Mouse (Mus musculus): Measurements from ENCODE around the gene Anapc7. TPM values are rescaled to one million over a fixed set of nuclear protein-coding genes. Genes with fewer than 3 reads are reported as not detected.
"Not testable (repeated sequence)": the region's sequence is repeated elsewhere in the genome, so short reads cannot be mapped to it uniquely, and the experiment has no call there.

Anapc7 gene
- polyA plus RNA-seq, 1 experiment from 2014 or later = 53.9 TPM

DNA sequence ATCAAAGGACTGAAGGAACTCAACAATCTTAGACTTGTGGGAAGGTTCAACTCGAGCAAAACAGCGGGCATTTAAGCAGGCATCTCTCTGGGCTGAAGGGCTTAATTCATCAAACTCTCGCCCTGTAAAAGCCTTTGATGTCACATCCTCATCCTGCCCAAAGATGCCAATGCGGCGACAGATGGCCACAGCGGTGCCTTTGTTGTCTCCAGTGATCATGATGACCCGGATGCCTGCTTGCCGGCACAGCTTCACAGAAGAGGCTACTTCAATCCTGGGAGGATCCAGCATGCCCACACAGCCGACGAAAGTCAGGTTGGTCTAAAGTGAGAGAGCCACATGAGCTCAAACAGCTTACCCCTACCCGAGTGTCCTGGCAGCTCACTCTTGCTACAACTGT, 39.2 kb downstream of the Anapc7 start:
- H3K36me3 ChIP-seq = peaks cover 100% of the 10 kb centered on the region

DNA sequence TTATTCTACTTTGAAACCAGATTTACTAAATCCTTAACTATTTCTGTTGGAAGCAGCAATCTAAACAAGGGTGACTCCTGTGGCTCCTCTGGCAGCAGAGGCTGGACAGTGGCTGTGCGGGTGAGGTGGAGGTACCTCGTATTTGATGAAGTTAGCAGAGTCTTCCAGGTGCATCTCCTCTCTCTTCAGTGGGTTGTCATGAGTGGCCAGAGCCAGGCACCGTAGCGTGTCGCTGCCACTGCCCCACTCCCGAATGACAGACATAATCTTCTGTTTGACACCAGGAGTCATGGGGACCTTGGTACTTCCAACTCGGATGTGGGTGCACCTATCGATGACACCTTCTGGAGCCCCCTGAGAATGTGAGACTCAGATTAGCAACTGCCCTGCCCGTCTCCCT, 39.9 kb downstream of the Anapc7 start:
- no peak for DNase-seq (ENCODE audit: low spot score)
- Histone ChIP-seq H3K4me3 (no peak overlapping the region), H3K27me3 (ENCODE audit: low read depth, poor library complexity, severe bottlenecking) (no peaks in the 10 kb centered on the region), H3K36me3 (peaks cover 100% of the 10 kb centered on the region), H3K27ac (replicated peaks) (no peak overlapping the region), H3K9me3 (replicated peaks) (no peaks in the 10 kb centered on the region), H3K4me1 (no peaks in the 10 kb centered on the region)
- 97% methylated on average over 9 of the region's 9 CpGs for WGBS

More for the DNA sequence above, 39.2 kb downstream of the Anapc7 start:
- H3K4me3 ChIP-seq = no peak overlapping the region
- H3K9me3 ChIP-seq (replicated peaks) = no peaks in the 10 kb centered on the region
- no peak for DNase-seq (ENCODE audit: low spot score)
- no peaks in the 10 kb centered on the region for H3K27me3 ChIP-seq (ENCODE audit: low read depth, poor library complexity, severe bottlenecking)
- 93% methylated on average over 11 of the region's 11 CpGs for WGBS
- no peaks in the 10 kb centered on the region for H3K4me1 ChIP-seq
- H3K27ac ChIP-seq (replicated peaks) = no peak overlapping the region

DNA sequence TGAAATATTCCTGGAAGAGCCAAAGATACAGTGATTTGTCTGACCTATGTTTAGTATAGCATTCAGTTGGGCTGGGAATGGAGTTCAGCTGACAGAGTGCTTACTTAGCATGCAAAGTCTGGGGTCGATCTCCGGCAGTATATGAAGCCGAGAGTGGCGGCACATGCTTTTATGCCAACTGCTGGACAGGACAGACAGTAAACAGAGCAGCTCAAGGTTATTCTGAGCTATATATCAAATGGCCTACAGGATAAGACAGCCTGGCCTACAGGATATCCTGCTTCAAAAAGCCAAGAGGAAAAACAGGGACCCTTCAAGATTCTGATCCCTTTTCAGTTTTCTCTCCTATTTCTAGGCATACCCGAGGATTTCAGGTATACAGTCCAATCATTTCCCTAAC, 50.2 kb downstream of the Anapc7 start:
- H3K9me3 ChIP-seq (replicated peaks) = no peaks in the 10 kb centered on the region
- no peak overlapping the region for H3K4me3 ChIP-seq
- WGBS = 93% methylated on average over 5 of the region's 5 CpGs
- peaks cover 3% of the 10 kb centered on the region; the same call in 1 of the 2 replicates for H3K4me1 ChIP-seq
- H3K36me3 ChIP-seq = peaks cover 99% of the 10 kb centered on the region
- H3K27ac ChIP-seq (replicated peaks) = no peak overlapping the region
- no peak for DNase-seq (ENCODE audit: low spot score)
- no peaks in the 10 kb centered on the region for H3K27me3 ChIP-seq (ENCODE audit: low read depth, poor library complexity, severe bottlenecking)

DNA sequence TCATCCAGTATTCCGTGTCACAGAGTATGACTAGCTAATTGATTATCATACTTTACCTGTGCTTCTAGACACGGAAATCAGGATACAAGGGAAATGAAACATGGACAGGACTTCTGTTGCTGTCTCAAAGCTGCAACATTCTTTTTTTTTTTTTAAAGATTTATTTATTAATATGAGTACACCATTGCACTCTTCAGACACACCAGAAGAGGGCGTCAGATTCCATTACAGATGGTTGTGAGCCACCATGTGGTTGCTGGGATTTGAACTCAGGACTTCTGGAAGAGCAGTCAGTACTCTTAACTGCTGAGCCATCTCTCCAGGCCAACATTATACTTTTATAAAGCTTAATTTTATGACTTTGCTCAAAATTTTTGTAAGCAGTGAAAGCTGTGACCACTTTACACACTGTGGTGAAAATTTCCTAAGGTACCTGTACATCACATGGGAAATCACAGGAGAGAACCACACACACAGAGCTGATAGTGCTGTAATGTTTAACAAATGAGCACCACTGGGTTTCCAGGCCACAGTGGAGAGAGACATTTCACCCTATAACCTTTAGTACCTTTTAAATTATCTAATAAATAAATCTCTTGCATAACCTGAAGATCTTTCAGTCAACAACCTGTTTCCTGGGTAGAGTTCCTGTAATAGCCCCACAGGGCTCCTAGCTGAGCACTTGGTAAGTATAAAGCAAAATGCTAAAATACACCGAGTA, 53.3 kb downstream of the Anapc7 start:
- Histone ChIP-seq H3K4me3 (no peak overlapping the region), H3K27ac (replicated peaks) (no peak overlapping the region), H3K4me1 (peaks cover 3% of the 10 kb centered on the region; the same call in 1 of the 2 replicates), H3K27me3 (ENCODE audit: low read depth, poor library complexity, severe bottlenecking) (no peaks in the 10 kb centered on the region), H3K9me3 (replicated peaks) (no peaks in the 10 kb centered on the region), H3K36me3 (peaks cover 99% of the 10 kb centered on the region)
- no peak for DNase-seq (ENCODE audit: low spot score)
- 89% methylated on average over 4 of the region's 4 CpGs for WGBS

DNA sequence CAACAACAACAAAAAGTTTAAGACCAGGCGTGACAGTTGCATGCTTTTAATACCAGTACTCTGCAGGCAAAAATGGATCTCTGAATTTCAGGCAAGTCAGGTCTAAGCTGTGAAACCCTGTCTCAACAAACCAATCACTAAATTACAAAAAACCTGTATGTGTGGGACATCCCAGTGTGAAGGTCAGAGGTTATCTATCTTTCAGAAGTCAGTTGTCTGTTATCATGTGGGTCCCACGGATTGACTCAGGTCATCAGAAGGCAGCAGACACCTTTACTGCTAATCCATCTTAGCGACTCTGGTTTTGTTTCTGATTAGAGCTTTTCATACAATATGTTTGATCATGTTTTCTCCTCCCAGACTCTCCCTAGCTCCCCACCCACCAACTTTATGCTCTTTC, 54.6 kb downstream of the Anapc7 start:
- no peak for DNase-seq (ENCODE audit: low spot score)
- 82% methylated on average over 3 of the region's 3 CpGs for WGBS
- H3K4me1 ChIP-seq = peaks cover 3% of the 10 kb centered on the region; the same call in 1 of the 2 replicates
- no peaks in the 10 kb centered on the region for H3K27me3 ChIP-seq (ENCODE audit: low read depth, poor library complexity, severe bottlenecking)
- H3K27ac ChIP-seq (replicated peaks) = no peak overlapping the region
- H3K4me3 ChIP-seq = no peak overlapping the region
- H3K9me3 ChIP-seq (replicated peaks) = no peaks in the 10 kb centered on the region
- H3K36me3 ChIP-seq = peaks cover 99% of the 10 kb centered on the region

DNA sequence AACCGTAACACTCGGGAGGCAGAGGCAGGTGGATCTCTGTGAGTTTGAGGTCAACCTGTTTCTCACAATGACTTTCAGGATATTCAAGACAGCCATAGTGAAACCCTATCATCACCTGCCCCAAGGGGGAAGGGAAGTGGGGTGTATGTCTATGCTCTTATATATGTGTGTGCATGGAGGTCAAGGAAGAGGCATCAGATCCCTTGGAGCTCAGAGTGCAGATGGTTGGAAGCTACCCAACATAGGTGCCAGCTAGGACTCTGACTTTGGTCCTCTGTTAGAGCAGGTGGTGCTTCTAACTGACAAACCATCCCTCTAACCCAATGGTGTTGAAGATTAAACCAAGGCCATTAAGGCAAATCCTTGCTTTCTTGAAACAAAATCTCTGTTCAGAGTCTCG, 56.0 kb downstream of the Anapc7 start:
- Histone ChIP-seq H3K27me3 (ENCODE audit: low read depth, poor library complexity, severe bottlenecking) (no peaks in the 10 kb centered on the region), H3K4me3 (no peak overlapping the region), H3K9me3 (replicated peaks) (no peaks in the 10 kb centered on the region), H3K4me1 (peaks cover 3% of the 10 kb centered on the region; the same call in 1 of the 2 replicates), H3K27ac (replicated peaks) (no peak overlapping the region), H3K36me3 (peaks cover 100% of the 10 kb centered on the region)
- WGBS = 96% methylated on average over 3 of the region's 3 CpGs
- no peak for DNase-seq (ENCODE audit: low spot score)

DNA sequence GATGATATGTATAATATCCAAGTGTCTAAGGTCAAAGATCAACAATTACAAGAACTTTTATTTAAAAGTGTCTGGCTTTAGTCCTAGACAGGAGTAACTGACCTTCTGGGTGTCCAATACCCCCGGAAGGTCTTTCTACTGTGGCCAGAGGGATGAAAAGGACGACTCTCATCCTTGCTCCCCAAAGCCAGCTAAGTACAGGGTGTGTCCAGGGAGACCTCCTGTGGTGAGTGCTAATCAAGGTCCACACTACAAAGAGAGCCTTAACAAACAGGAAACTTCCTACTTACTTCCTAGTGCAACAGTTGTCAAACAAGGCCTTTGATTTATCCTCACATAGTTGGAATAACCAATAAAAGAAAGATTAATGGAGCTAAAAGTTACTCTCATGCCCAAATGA, 57.6 kb downstream of the Anapc7 start:
- DNase-seq (ENCODE audit: low spot score) = no peak
- H3K4me3 ChIP-seq = no peak overlapping the region
- WGBS = 54% methylated on average over 2 of the region's 2 CpGs
- no peaks in the 10 kb centered on the region for H3K9me3 ChIP-seq (replicated peaks)
- H3K36me3 ChIP-seq = peaks cover 100% of the 10 kb centered on the region
- H3K27me3 ChIP-seq (ENCODE audit: low read depth, poor library complexity, severe bottlenecking) = no peaks in the 10 kb centered on the region
- no peak overlapping the region for H3K27ac ChIP-seq (replicated peaks)
- H3K4me1 ChIP-seq = no peaks in the 10 kb centered on the region

DNA sequence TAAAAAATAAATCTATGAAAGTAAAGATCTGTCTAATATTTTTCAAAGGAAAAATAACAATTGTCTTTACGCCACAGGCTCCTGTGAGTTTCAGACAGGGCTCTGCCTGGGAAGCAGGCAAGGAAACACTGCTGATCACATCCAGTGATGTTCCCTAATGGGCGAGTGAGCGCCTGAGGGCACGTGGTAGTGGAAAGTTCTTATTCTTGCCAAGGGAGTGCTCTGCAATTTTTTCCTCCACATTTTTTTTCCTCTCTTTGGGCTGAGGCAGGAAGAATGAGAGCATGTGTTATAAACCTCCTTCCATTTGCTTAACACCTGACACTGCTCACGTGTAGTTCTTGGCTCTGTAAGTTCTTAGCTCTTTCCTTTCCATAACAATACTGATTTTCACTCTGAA, 60.4 kb downstream of the Anapc7 start:
- H3K9me3 ChIP-seq (replicated peaks) = no peaks in the 10 kb centered on the region
- peaks cover 100% of the 10 kb centered on the region for H3K36me3 ChIP-seq
- WGBS = 91% methylated on average over 5 of the region's 5 CpGs
- DNase-seq (ENCODE audit: low spot score) = no peak
- no peak overlapping the region for H3K4me3 ChIP-seq
- H3K27me3 ChIP-seq (ENCODE audit: low read depth, poor library complexity, severe bottlenecking) = no peaks in the 10 kb centered on the region
- H3K27ac ChIP-seq (replicated peaks) = no peak overlapping the region
- H3K4me1 ChIP-seq = no peaks in the 10 kb centered on the region

DNA sequence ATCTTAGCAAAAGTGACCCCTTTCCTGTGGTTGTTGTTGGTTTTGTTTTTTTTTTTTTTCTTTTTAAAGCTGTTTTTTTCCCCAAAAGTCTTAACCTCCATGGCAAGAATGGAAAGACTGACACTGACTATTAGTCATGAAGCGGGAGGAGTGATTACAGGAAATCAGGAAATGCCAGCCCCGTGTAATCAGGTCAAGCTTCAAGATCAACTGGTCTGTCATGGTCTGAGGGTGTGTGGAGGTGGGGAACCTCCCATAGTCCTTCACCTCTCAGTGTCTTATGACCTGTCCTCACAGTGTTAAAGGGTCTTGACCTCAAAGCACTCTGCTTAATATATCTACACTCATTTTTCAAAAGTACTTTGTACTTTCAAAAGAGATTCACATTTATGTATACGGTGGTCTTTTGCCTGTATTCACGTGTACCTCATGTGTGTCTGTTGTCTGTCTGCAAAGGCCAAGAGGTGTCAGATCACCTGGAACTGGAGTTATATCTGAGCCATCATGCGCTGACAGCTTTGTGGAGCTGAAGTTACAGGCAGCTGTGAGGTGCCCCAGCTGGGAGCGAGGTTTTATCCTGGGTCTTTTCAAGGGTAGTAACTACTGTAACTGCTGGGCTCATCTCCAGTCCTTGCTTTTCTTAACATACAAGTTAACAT, 61.4 kb downstream of the Anapc7 start:
- H3K9me3 ChIP-seq (replicated peaks) = no peaks in the 10 kb centered on the region
- no peak overlapping the region for H3K4me3 ChIP-seq
- no peaks in the 10 kb centered on the region for H3K27me3 ChIP-seq (ENCODE audit: low read depth, poor library complexity, severe bottlenecking)
- H3K27ac ChIP-seq (replicated peaks) = no peak overlapping the region
- peaks cover 100% of the 10 kb centered on the region for H3K36me3 ChIP-seq
- H3K4me1 ChIP-seq = no peaks in the 10 kb centered on the region
- DNase-seq (ENCODE audit: low spot score) = no peak
- 93% methylated on average over 6 of the region's 6 CpGs for WGBS

DNA sequence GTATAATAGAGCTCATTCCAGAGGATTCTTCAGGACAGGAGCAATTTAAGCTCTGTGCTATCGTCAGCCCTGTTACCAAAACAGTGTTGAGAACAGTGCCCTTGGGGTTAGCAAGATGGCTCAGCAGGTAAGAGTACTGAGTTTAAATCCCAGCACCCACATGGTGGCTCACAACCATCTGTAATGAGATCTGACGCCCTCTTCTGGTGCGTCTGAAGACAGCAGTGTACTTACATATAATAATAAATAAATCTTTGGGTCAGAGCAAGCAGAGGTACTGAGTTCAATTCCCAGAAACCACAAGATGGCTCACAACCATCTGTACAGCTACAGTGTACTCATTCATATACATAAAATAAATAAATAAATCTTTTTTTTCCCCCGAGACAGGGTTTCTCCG, 64.8 kb downstream of the Anapc7 start:
- H3K27ac ChIP-seq (replicated peaks); H3K27me3 ChIP-seq (ENCODE audit: low read depth, poor library complexity, severe bottlenecking); DNase-seq (ENCODE audit: low spot score); H3K9me3 ChIP-seq (replicated peaks); H3K4me1 ChIP-seq; H3K4me3 ChIP-seq: not testable (repeated sequence)
- WGBS = 87% methylated on average over 5 of the region's 5 CpGs
- H3K36me3 ChIP-seq = peaks cover 100% of the 10 kb centered on the region

DNA sequence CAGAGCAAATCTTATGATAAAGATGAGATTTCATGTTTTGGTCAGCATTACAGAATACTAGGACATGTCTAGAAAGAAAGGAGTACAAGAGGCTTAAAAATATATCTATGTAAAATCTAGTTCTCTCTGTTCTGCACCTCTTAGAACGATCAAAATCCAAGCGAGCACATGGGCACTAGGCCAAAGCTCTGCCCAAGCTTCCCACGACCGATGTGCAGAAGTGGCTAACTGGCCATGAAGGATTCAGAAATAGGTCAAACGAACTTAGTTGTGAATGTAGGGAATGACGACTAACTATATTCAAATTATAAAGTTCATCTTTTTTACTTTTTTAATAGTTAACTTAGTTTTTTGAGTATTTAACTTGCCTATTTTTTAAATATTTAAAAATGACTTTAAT, 66.3 kb downstream of the Anapc7 start:
- no peaks in the 10 kb centered on the region for H3K4me1 ChIP-seq
- H3K27me3 ChIP-seq (ENCODE audit: low read depth, poor library complexity, severe bottlenecking) = no peaks in the 10 kb centered on the region
- no peaks in the 10 kb centered on the region for H3K9me3 ChIP-seq (replicated peaks)
- no peak for DNase-seq (ENCODE audit: low spot score)
- no peak overlapping the region for H3K4me3 ChIP-seq
- no peak overlapping the region for H3K27ac ChIP-seq (replicated peaks)
- WGBS = 94% methylated on average over 6 of the region's 6 CpGs
- H3K36me3 ChIP-seq = peaks cover 100% of the 10 kb centered on the region

DNA sequence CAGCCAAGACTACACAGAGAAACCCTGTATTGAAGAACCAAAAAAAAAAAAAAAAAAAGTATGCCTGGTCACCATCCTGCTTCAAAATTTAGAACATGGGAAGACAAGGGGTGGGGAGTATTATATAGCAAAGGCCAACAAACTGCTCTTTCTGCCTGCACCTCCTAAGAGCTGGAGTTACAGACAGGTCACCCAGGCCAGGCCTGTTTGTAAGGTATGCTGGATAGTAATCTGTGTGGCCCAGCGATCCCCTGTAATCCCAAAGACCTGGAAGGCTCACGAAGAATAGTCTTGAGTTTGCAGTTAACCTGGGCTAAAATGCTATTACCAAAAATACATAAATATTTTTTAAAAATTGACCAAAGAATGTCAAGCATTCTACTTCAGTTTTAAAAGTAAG, 68.7 kb downstream of the Anapc7 start:
- Histone ChIP-seq H3K4me3 (no peak overlapping the region), H3K4me1 (no peaks in the 10 kb centered on the region), H3K36me3 (peaks cover 100% of the 10 kb centered on the region), H3K27me3 (ENCODE audit: low read depth, poor library complexity, severe bottlenecking) (no peaks in the 10 kb centered on the region), H3K27ac (replicated peaks) (no peak overlapping the region), H3K9me3 (replicated peaks) (no peaks in the 10 kb centered on the region)
- no peak for DNase-seq (ENCODE audit: low spot score)
- 98% methylated on average over 2 of the region's 2 CpGs for WGBS

DNA sequence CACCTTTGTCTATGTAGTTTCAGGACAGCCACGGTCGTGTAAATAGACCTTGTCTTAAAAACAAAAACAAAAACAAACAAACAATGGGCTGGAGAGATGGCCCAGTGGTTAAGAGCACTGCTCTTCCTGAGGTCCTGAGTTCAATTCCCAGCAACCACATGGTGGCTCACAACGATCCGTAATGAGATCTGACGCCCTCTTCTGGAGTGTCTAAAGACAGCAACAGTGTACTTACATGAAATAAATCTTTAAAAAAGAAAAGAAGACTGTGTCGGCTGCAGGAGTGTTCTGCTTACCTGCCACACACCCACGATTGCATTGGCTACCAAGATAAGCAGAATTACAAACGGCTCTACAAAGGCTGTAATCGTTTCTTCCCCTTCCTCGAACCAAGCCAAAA, 69.9 kb downstream of the Anapc7 start:
- WGBS = 90% methylated on average over 10 of the region's 10 CpGs
- Histone ChIP-seq H3K4me1 (no peaks in the 10 kb centered on the region), H3K36me3 (peaks cover 100% of the 10 kb centered on the region), H3K27me3 (ENCODE audit: low read depth, poor library complexity, severe bottlenecking) (no peaks in the 10 kb centered on the region), H3K4me3 (no peak overlapping the region), H3K9me3 (replicated peaks) (no peaks in the 10 kb centered on the region), H3K27ac (replicated peaks) (no peak overlapping the region)
- no peak for DNase-seq (ENCODE audit: low spot score)
